Mouse (Mus musculus) bone marrow, adult 2 months (tissue): Measurements from ENCODE around the gene Eva1b.

Experiments used
- CTCF ChIP-seq: fragments of 200-500 bp; IDR thresholded peaks from 2 replicates; pipeline ENCODE4 v1.5.1; 2011; ENCODE audit warnings: low read length, control low read depth; ENCODE audit not compliant: control insufficient read depth, insufficient read depth
- POLR2A ChIP-seq: fragments of 200-500 bp; IDR thresholded peaks from 2 replicates; pipeline ENCODE4 v1.6.1; 2011; ENCODE audit warnings: low read depth, mild to moderate bottlenecking, control low read depth, low read length, borderline replicate concordance; ENCODE audit not compliant: control insufficient read depth

DNA sequence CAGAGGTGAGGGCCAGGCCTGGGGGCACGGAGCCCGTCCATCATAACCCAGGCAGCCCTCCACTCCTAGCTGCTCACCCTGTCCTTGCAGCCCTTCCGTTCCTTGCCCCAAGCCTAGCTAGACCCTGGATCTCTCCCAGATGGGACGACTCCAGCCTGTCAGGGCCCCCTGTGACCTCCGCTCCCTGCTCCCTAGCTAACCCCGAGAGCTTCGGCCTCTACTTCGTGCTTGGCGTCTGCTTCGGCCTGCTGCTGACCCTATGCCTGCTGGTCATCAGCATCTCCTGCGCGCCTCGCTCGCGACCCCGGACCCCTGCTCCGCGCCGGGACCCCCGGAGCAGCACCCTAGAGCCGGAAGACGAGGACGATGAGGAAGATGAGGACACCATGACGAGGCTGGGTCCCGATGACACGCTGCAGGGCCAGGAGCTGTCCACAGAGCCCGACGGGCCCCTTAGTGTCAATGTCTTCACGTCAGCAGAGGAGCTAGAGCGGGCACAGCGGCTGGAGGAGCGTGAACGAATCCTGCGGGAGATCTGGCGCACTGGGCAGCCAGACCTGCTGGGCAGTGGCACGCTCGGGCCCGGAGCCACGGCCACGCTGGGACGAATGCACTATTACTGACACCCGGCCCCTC is 1.6 kb downstream of the Eva1b start:
- TF ChIP-seq CTCF (no peak), POLR2A (no peak)
